Mouse (Mus musculus) limb, embryonic 15.5 days (tissue): Measurements from ENCODE around the gene Skor1. TPM values are rescaled to one million over a fixed set of nuclear protein-coding genes. Genes with fewer than 3 reads are reported as not detected.
A peak's percentile ranks its signal among the peaks of the same experiment; 100 is the strongest.

Source experiments
- ATAC-seq: fragments of 200-750 bp; cut with Nextera tagmentation; 2 replicates; pipeline ENCODE4 v1.8.0; 2017; ENCODE audit warnings: low read depth, moderate TSS enrichment; ENCODE audit not compliant: insufficient number of reproducible peaks, low FRiP score, low TSS enrichment
- H3K27ac ChIP-seq: fragments of 300-500 bp; sonication (generic); 2 replicates; pipeline ENCODE4 v1.5.1; 2015; ENCODE audit warnings: moderate library complexity, mild to moderate bottlenecking, inconsistent platforms
- H3K27me3 ChIP-seq: fragments of 300-500 bp; sonication (generic); 2 replicates; pipeline ENCODE4 v1.6.1; 2015; ENCODE audit warnings: inconsistent platforms
- H3K36me3 ChIP-seq: fragments of 300-500 bp; sonication (generic); 2 replicates; pipeline ENCODE4 v1.6.1; 2015; ENCODE audit warnings: inconsistent platforms
- H3K4me1 ChIP-seq: fragments of 300-500 bp; sonication (generic); 2 replicates; pipeline ENCODE4 v1.6.1; 2015; ENCODE audit warnings: inconsistent platforms
- H3K4me2 ChIP-seq: fragments of 300-500 bp; sonication (generic); 2 replicates; pipeline ENCODE4 v1.6.1; 2015; ENCODE audit warnings: mild to moderate bottlenecking, inconsistent platforms
- H3K4me3 ChIP-seq: fragments of 300-500 bp; sonication (generic); 2 replicates; pipeline ENCODE4 v1.5.1; 2015; ENCODE audit warnings: mild to moderate bottlenecking, inconsistent platforms
- H3K9ac ChIP-seq: fragments of 300-500 bp; sonication (generic); 2 replicates; pipeline ENCODE4 v1.6.1; 2015; ENCODE audit warnings: inconsistent platforms
- H3K9me3 ChIP-seq: fragments of 300-500 bp; sonication (generic); 2 replicates; pipeline ENCODE4 v1.6.1; 2016; ENCODE audit warnings: inconsistent platforms
- WGBS: fragments of 180-500 bp; shearing (Covaris S2); methylation state at CpG from one replicate; pipeline ENCODE4 v1.1.7; 2015; 5-methylcytosine and 5-hydroxymethylcytosine counted together
- polyA plus RNA-seq: library from polyadenylated mRNA; unstranded; fragments of >200 nt; fragmentation: Nextera tagmentation; extraction: Ambion mirVana; gene quantifications from 2 replicates; pipeline ENCODE4 v1.2.1, GENCODE M21; 2015

The Skor1 gene
- polyA plus RNA-seq, 1 experiment from 2014 or later: 0.04 TPM

GRCm38 (mm10) chr9:63147296-63147695, 1.5 kb downstream of the Skor1 start:
- peak overlapping the region; percentile 27; the same call in 1 of the 2 replicates for H3K4me3 ChIP-seq
- WGBS: under 1% methylated on average over 9 of the region's 9 CpGs
- no peak overlapping the region for H3K9ac ChIP-seq
- no peak overlapping the region for H3K27ac ChIP-seq
- H3K36me3 ChIP-seq: no peaks in the 10 kb centered on the region
- H3K4me2 ChIP-seq: 0 out of 2 replicates have a peak overlapping the region, but pooled peaks have one; percentile 43
- peaks cover 74% of the 10 kb centered on the region for H3K4me1 ChIP-seq
- no peak for ATAC-seq
- peaks cover 100% of the 10 kb centered on the region for H3K27me3 ChIP-seq
- no peaks in the 10 kb centered on the region for H3K9me3 ChIP-seq

GRCm38 (mm10) chr9:63146856-63147274, 1.9 kb downstream of the Skor1 start:
- no peak for ATAC-seq
- H3K9me3 ChIP-seq: no peaks in the 10 kb centered on the region
- H3K27me3 ChIP-seq: peaks cover 100% of the 10 kb centered on the region
- H3K4me1 ChIP-seq: peaks cover 78% of the 10 kb centered on the region
- H3K9ac ChIP-seq: no peak overlapping the region
- under 1% methylated on average over 20 of the region's 20 CpGs for WGBS
- no peaks in the 10 kb centered on the region for H3K36me3 ChIP-seq
- peak overlapping the region; percentile 27 for H3K4me3 ChIP-seq
- peak overlapping the region; percentile 43 for H3K4me2 ChIP-seq
- H3K27ac ChIP-seq: no peak overlapping the region

GRCm38 (mm10) chr9:63146126-63146855, 2.5 kb downstream of the Skor1 start:
- 1% methylated on average over 46 of the region's 46 CpGs for WGBS
- no peak overlapping the region for H3K27ac ChIP-seq
- peak overlapping the region; percentile 43 for H3K4me2 ChIP-seq
- peaks cover 79% of the 10 kb centered on the region for H3K4me1 ChIP-seq
- no peaks in the 10 kb centered on the region for H3K9me3 ChIP-seq
- H3K36me3 ChIP-seq: no peaks in the 10 kb centered on the region
- H3K4me3 ChIP-seq: peak overlapping the region; percentile 27
- H3K27me3 ChIP-seq: peaks cover 100% of the 10 kb centered on the region
- no peak overlapping the region for H3K9ac ChIP-seq
- ATAC-seq: no peak

- under 1% methylated on average over 72 of the region's 73 CpGs for WGBS
- Histone ChIP-seq H3K4me3 (peak overlapping the region; percentile 27), H3K9ac (no peak overlapping the region), H3K27me3 (peaks cover 100% of the 10 kb centered on the region), H3K4me2 (peak overlapping the region; percentile 43), H3K36me3 (no peaks in the 10 kb centered on the region), H3K9me3 (no peaks in the 10 kb centered on the region), H3K4me1 (peaks cover 74% of the 10 kb centered on the region), H3K27ac (no peak overlapping the region)
- no peak for ATAC-seq
Observed at GRCm38 (mm10) chr9:63145249-63146125, 3.3 kb downstream of the Skor1 start.

GRCm38 (mm10) chr9:63144502-63145248, 4.1 kb downstream of the Skor1 start:
- H3K36me3 ChIP-seq: no peaks in the 10 kb centered on the region
- peak overlapping the region; percentile 43 for H3K4me2 ChIP-seq
- peak overlapping the region; percentile 27 for H3K4me3 ChIP-seq
- no peaks in the 10 kb centered on the region for H3K9me3 ChIP-seq
- ATAC-seq: no peak
- H3K27me3 ChIP-seq: peaks cover 100% of the 10 kb centered on the region
- no peak overlapping the region for H3K27ac ChIP-seq
- 1% methylated on average over 80 of the region's 80 CpGs for WGBS
- H3K4me1 ChIP-seq: peaks cover 76% of the 10 kb centered on the region
- no peak overlapping the region for H3K9ac ChIP-seq

GRCm38 (mm10) chr9:63143641-63144501, 4.9 kb downstream of the Skor1 start:
- no peaks in the 10 kb centered on the region for H3K9me3 ChIP-seq
- no peak overlapping the region for H3K9ac ChIP-seq
- ATAC-seq: no peak
- no peaks in the 10 kb centered on the region for H3K36me3 ChIP-seq
- WGBS: 3% methylated on average over 47 of the region's 47 CpGs
- peaks cover 71% of the 10 kb centered on the region for H3K4me1 ChIP-seq
- peak overlapping the region; percentile 43; the same call in 1 of the 2 replicates for H3K4me2 ChIP-seq
- H3K27ac ChIP-seq: no peak overlapping the region
- peak overlapping the region; percentile 27; the same call in 1 of the 2 replicates for H3K4me3 ChIP-seq
- H3K27me3 ChIP-seq: peaks cover 100% of the 10 kb centered on the region

GRCm38 (mm10) chr9:63143227-63143626, 5.5 kb downstream of the Skor1 start:
- WGBS: 1% methylated on average over 25 of the region's 25 CpGs
- H3K4me3 ChIP-seq: no peak overlapping the region
- no peak overlapping the region for H3K9ac ChIP-seq
- peaks cover 70% of the 10 kb centered on the region for H3K4me1 ChIP-seq
- H3K9me3 ChIP-seq: no peaks in the 10 kb centered on the region
- ATAC-seq: no peak
- no peak overlapping the region for H3K4me2 ChIP-seq
- no peak overlapping the region for H3K27ac ChIP-seq
- peaks cover 100% of the 10 kb centered on the region for H3K27me3 ChIP-seq
- no peaks in the 10 kb centered on the region for H3K36me3 ChIP-seq

- Histone ChIP-seq H3K9ac (no peak overlapping the region), H3K4me3 (peak overlapping the region; percentile 8; the same call in 1 of the 2 replicates), H3K36me3 (no peaks in the 10 kb centered on the region), H3K27ac (no peak overlapping the region), H3K4me2 (peak overlapping the region; percentile 17; the same call in 1 of the 2 replicates), H3K4me1 (peaks cover 69% of the 10 kb centered on the region), H3K9me3 (no peaks in the 10 kb centered on the region), H3K27me3 (peaks cover 100% of the 10 kb centered on the region)
- 1% methylated on average over 42 of the region's 42 CpGs for WGBS
- ATAC-seq: no peak
Observed at GRCm38 (mm10) chr9:63142335-63143036, 6.3 kb downstream of the Skor1 start.

GRCm38 (mm10) chr9:63141641-63142334, 7.0 kb downstream of the Skor1 start:
- no peak for ATAC-seq
- peaks cover 67% of the 10 kb centered on the region for H3K4me1 ChIP-seq
- H3K36me3 ChIP-seq: no peaks in the 10 kb centered on the region
- H3K4me2 ChIP-seq: peak overlapping the region; percentile 17; the same call in 1 of the 2 replicates
- 1% methylated on average over 24 of the region's 24 CpGs for WGBS
- H3K9me3 ChIP-seq: no peaks in the 10 kb centered on the region
- no peak overlapping the region for H3K9ac ChIP-seq
- H3K4me3 ChIP-seq: peak overlapping the region; percentile 8; the same call in 1 of the 2 replicates
- H3K27me3 ChIP-seq: peaks cover 100% of the 10 kb centered on the region
- no peak overlapping the region for H3K27ac ChIP-seq

GRCm38 (mm10) chr9:63140211-63140610, 8.6 kb downstream of the Skor1 start:
- no peaks in the 10 kb centered on the region for H3K36me3 ChIP-seq
- H3K4me3 ChIP-seq: no peak overlapping the region
- no peak overlapping the region for H3K4me2 ChIP-seq
- H3K9me3 ChIP-seq: no peaks in the 10 kb centered on the region
- WGBS: under 1% methylated on average over 9 of the region's 9 CpGs
- no peak for ATAC-seq
- H3K27ac ChIP-seq: no peak overlapping the region
- peaks cover 98% of the 10 kb centered on the region for H3K27me3 ChIP-seq
- H3K9ac ChIP-seq: no peak overlapping the region
- H3K4me1 ChIP-seq: peaks cover 63% of the 10 kb centered on the region
